Mouse (Mus musculus) neural tube, embryonic 14.5 days (tissue): ENCODE results near the gene 2810006K23Rik. TPM values are rescaled to one million over a fixed set of nuclear protein-coding genes. Genes with fewer than 3 reads are reported as not detected.

ENCODE experiments used
- ATAC-seq: fragments of 200-750 bp; cut with Nextera tagmentation; 2 replicates; pipeline ENCODE4 v1.8.0; 2017; ENCODE audit warnings: low read depth, mild to moderate bottlenecking, moderate TSS enrichment, moderate library complexity
- H3K27ac ChIP-seq: fragments of 300-500 bp; sonication (generic); 2 replicates; pipeline ENCODE4 v1.5.1; 2014; ENCODE audit warnings: low read depth, mild to moderate bottlenecking, control low read depth, low read length, moderate library complexity, mixed read lengths
- H3K27me3 ChIP-seq: fragments of 300-500 bp; sonication (generic); 2 replicates; pipeline ENCODE4 v1.6.1; 2014; ENCODE audit warnings: low read length; ENCODE audit not compliant: control insufficient read depth, insufficient read depth
- H3K36me3 ChIP-seq: fragments of 300-500 bp; sonication (generic); 2 replicates; pipeline ENCODE4 v1.6.1; 2014; ENCODE audit warnings: low read length, mixed read lengths; ENCODE audit not compliant: control insufficient read depth, insufficient read depth
- H3K4me1 ChIP-seq: fragments of 300-500 bp; sonication (generic); 2 replicates; pipeline ENCODE4 v1.6.1; 2014; ENCODE audit warnings: low read length; ENCODE audit not compliant: control insufficient read depth, insufficient read depth
- H3K4me2 ChIP-seq: fragments of 300-500 bp; sonication (generic); 2 replicates; pipeline ENCODE4 v1.6.1; 2014; ENCODE audit warnings: mild to moderate bottlenecking, low read depth, low read length, control low read depth
- H3K4me3 ChIP-seq: fragments of 300-500 bp; sonication (generic); 2 replicates; pipeline ENCODE4 v1.5.1; 2014; ENCODE audit warnings: low read depth, low read length, control low read depth, mixed read lengths
- H3K9ac ChIP-seq: fragments of 300-500 bp; sonication (generic); replicated peaks from 2 replicates; pipeline ENCODE4 v1.6.1; 2014; ENCODE audit warnings: low read depth, mild to moderate bottlenecking, control low read depth, low read length, mixed read lengths
- H3K9me3 ChIP-seq: fragments of 300-500 bp; sonication (generic); 2 replicates; pipeline ENCODE4 v1.6.1; 2016; ENCODE audit warnings: low read length; ENCODE audit not compliant: control insufficient read depth
- WGBS: fragments of 180-500 bp; shearing (Covaris S2); extraction: QIAGEN DNeasy Blood & Tissue Kit; methylation state at CpG from one replicate; pipeline ENCODE4 v1.1.7; 2014; 5-methylcytosine and 5-hydroxymethylcytosine counted together
- polyA plus RNA-seq: library from polyadenylated mRNA; unstranded; fragments of >200 nt; fragmentation: Nextera tagmentation; extraction: Ambion mirVana; gene quantifications from 2 replicates; pipeline ENCODE4 v1.2.1, GENCODE M21; 2014

Gene 2810006K23Rik
- polyA plus RNA-seq, 1 experiment from 2014 or later = 8.2 TPM

- no peak overlapping the region for H3K4me3 ChIP-seq
- no peak for ATAC-seq
- H3K4me1 ChIP-seq = no peaks in the 10 kb centered on the region
- no peak overlapping the region for H3K4me2 ChIP-seq
- 88% methylated on average over 6 of the region's 6 CpGs for WGBS
- H3K36me3 ChIP-seq = peaks cover 7% of the 10 kb centered on the region
- H3K9ac ChIP-seq = no peak overlapping the region
- no peak overlapping the region for H3K27ac ChIP-seq
- no peaks in the 10 kb centered on the region for H3K9me3 ChIP-seq
- no peaks in the 10 kb centered on the region for H3K27me3 ChIP-seq
Observed at GRCm38 (mm10) chr5:124364173-124364918, 36.5 kb downstream of the 2810006K23Rik start.

GRCm38 (mm10) chr5:124365754-124366153, 37.9 kb downstream of the 2810006K23Rik start:
- ATAC-seq = no peak
- no peak overlapping the region for H3K9ac ChIP-seq
- H3K4me3 ChIP-seq = no peak overlapping the region
- H3K9me3 ChIP-seq = no peaks in the 10 kb centered on the region
- no peaks in the 10 kb centered on the region for H3K4me1 ChIP-seq
- H3K27me3 ChIP-seq = no peaks in the 10 kb centered on the region
- H3K36me3 ChIP-seq = peaks cover 18% of the 10 kb centered on the region
- WGBS = 93% methylated on average over 2 of the region's 2 CpGs
- no peak overlapping the region for H3K27ac ChIP-seq
- no peak overlapping the region for H3K4me2 ChIP-seq

- peaks cover 22% of the 10 kb centered on the region for H3K36me3 ChIP-seq
- H3K4me1 ChIP-seq = no peaks in the 10 kb centered on the region
- WGBS = 89% methylated on average over 3 of the region's 3 CpGs
- ATAC-seq = no peak
- H3K4me3 ChIP-seq = no peak overlapping the region
- no peaks in the 10 kb centered on the region for H3K27me3 ChIP-seq
- H3K27ac ChIP-seq = no peak overlapping the region
- no peak overlapping the region for H3K4me2 ChIP-seq
- H3K9ac ChIP-seq = no peak overlapping the region
- no peaks in the 10 kb centered on the region for H3K9me3 ChIP-seq
Observed at GRCm38 (mm10) chr5:124366721-124367120, 38.8 kb downstream of the 2810006K23Rik start.

- H3K4me2 ChIP-seq = no peak overlapping the region
- no peaks in the 10 kb centered on the region for H3K4me1 ChIP-seq
- no peak overlapping the region for H3K4me3 ChIP-seq
- H3K27me3 ChIP-seq = no peaks in the 10 kb centered on the region
- no peak overlapping the region for H3K27ac ChIP-seq
- peaks cover 71% of the 10 kb centered on the region for H3K36me3 ChIP-seq
- WGBS = 96% methylated on average over 7 of the region's 7 CpGs
- H3K9ac ChIP-seq = no peak overlapping the region
- ATAC-seq = no peak
- H3K9me3 ChIP-seq = no peaks in the 10 kb centered on the region
Observed at GRCm38 (mm10) chr5:124374298-124374697, 46.4 kb downstream of the 2810006K23Rik start.

- H3K36me3 ChIP-seq = peaks cover 78% of the 10 kb centered on the region
- H3K4me1 ChIP-seq = no peaks in the 10 kb centered on the region
- H3K27me3 ChIP-seq = no peaks in the 10 kb centered on the region
- no peaks in the 10 kb centered on the region for H3K9me3 ChIP-seq
- H3K9ac ChIP-seq = no peak overlapping the region
- no peak overlapping the region for H3K27ac ChIP-seq
- no peak overlapping the region for H3K4me2 ChIP-seq
- H3K4me3 ChIP-seq = no peak overlapping the region
- 97% methylated on average over 1 of the region's 1 CpGs for WGBS
- ATAC-seq = no peak
Observed at GRCm38 (mm10) chr5:124376401-124376800, 48.5 kb downstream of the 2810006K23Rik start.

GRCm38 (mm10) chr5:124377149-124377548, 49.3 kb downstream of the 2810006K23Rik start:
- peaks cover 80% of the 10 kb centered on the region for H3K36me3 ChIP-seq

GRCm38 (mm10) chr5:124380121-124380520, 52.2 kb downstream of the 2810006K23Rik start:
- no peak for ATAC-seq
- H3K36me3 ChIP-seq = peaks cover 77% of the 10 kb centered on the region
- H3K27me3 ChIP-seq = no peaks in the 10 kb centered on the region
- no peak overlapping the region for H3K4me3 ChIP-seq
- H3K9ac ChIP-seq = no peak overlapping the region
- no peak overlapping the region for H3K4me2 ChIP-seq
- WGBS = 94% methylated on average over 1 of the region's 1 CpGs
- no peaks in the 10 kb centered on the region for H3K4me1 ChIP-seq
- H3K27ac ChIP-seq = no peak overlapping the region
- H3K9me3 ChIP-seq = no peaks in the 10 kb centered on the region

More at GRCm38 (mm10) chr5:124377149-124377548, 49.3 kb downstream of the 2810006K23Rik start:
- Histone ChIP-seq H3K9me3 (no peaks in the 10 kb centered on the region), H3K4me3 (no peak overlapping the region), H3K27me3 (no peaks in the 10 kb centered on the region), H3K4me2 (no peak overlapping the region), H3K4me1 (no peaks in the 10 kb centered on the region), H3K9ac (no peak overlapping the region), H3K27ac (no peak overlapping the region)
- ATAC-seq = no peak
- 93% methylated on average over 4 of the region's 4 CpGs for WGBS

GRCm38 (mm10) chr5:124387932-124388331, 60.0 kb downstream of the 2810006K23Rik start:
- Histone ChIP-seq H3K27me3 (no peaks in the 10 kb centered on the region), H3K4me1 (no peaks in the 10 kb centered on the region), H3K36me3 (peaks cover 70% of the 10 kb centered on the region), H3K27ac (no peak overlapping the region), H3K9ac (no peak overlapping the region), H3K9me3 (no peaks in the 10 kb centered on the region), H3K4me3 (no peak overlapping the region), H3K4me2 (no peak overlapping the region)
- ATAC-seq = no peak
- WGBS = 79% methylated on average over 5 of the region's 5 CpGs
